Mouse (Mus musculus) kidney, adult 2 months (tissue): ENCODE measurements around the gene Clcn1. TPM values are rescaled to one million over a fixed set of nuclear protein-coding genes. Genes with fewer than 3 reads are reported as not detected.
A peak's percentile ranks its signal among the peaks of the same experiment; 100 is the strongest.

ENCODE experiments used
- DNase-seq: peaks from one replicate; pipeline ENCODE4 v3.0.0; 2021
- H3K27ac ChIP-seq: fragments of 200-500 bp; 2 replicates; pipeline ENCODE4 v1.5.1; 2012; ENCODE audit warnings: low read depth, low read length, control low read depth, inconsistent platforms; ENCODE audit not compliant: insufficient read depth
- H3K27me3 ChIP-seq: fragments of 200-500 bp; replicated peaks from 2 replicates; pipeline ENCODE4 v1.6.1; 2012; ENCODE audit warnings: mild to moderate bottlenecking, moderate library complexity, low read length, inconsistent platforms; ENCODE audit not compliant: control insufficient read depth, insufficient read depth
- H3K36me3 ChIP-seq: fragments of 200-500 bp; 2 replicates; pipeline ENCODE4 v1.6.1; 2012; ENCODE audit warnings: mild to moderate bottlenecking, moderate library complexity, low read length, inconsistent platforms; ENCODE audit not compliant: control insufficient read depth, insufficient read depth
- H3K4me1 ChIP-seq: fragments of 200-500 bp; 2 replicates; pipeline ENCODE4 v1.6.1; 2011; ENCODE audit warnings: low read length; ENCODE audit not compliant: control insufficient read depth, insufficient read depth
- H3K4me3 ChIP-seq: fragments of 200-500 bp; 2 replicates; pipeline ENCODE4 v1.5.1; 2011; ENCODE audit warnings: mild to moderate bottlenecking, low read depth, low read length, control low read depth; ENCODE audit not compliant: insufficient read depth
- CTCF ChIP-seq: fragments of 200-500 bp; conservative IDR thresholded peaks from 2 replicates; pipeline ENCODE4 v1.5.1; 2011; ENCODE audit warnings: low read depth, mild to moderate bottlenecking, control low read depth, low read length, moderate library complexity, mixed read lengths; ENCODE audit not compliant: insufficient read depth, insufficient read length
- POLR2A ChIP-seq: fragments of 200-500 bp; IDR thresholded peaks from one replicate; pipeline ENCODE4 v1.6.1; 2011; ENCODE audit warnings: low read depth, low read length, control low read depth
- WGBS: fragments of 180-500 bp; shearing (Covaris S2); methylation state at CpG from one replicate; pipeline ENCODE4 v1.1.7; 2018; 5-methylcytosine and 5-hydroxymethylcytosine counted together
- polyA plus RNA-seq: library from polyadenylated mRNA; depleted of rRNA; stranded (reverse); fragments of >200 nt; gene quantifications from 2 replicates; pipeline ENCODE4 v1.2.3, GENCODE M21; 2012

Gene Clcn1
- polyA plus RNA-seq, 1 experiment: 0.86 TPM

DNA sequence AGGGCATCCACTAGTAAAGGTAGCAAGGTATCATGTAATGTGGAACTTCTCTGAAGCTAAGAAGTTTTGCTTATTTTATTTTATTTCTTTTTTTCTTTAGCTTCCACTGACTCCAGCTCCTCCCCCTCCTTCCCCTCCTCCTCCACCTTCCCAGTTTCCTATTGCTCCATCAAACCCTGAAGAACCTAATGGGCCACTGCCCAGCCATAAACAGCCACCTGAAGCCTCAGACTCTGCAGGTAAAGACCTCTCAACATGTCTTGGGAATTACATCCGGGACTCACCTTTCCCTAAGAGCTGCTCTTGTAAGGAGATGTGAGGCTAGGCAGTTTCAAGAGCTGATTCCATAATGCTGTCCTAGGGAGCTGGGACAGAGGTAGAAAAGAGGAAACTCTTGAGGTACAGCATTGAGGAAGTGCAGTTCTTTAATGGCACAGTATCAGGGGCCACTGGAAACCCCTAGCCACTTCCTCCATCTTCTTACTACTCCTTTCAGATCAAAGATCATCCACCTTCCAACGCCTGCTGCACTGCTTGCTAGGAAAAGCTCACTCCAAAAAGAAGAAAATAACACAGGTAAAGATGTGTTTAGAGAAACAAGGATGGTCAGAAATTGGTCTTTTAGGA, 24.1 kb downstream of the Clcn1 start:
- 87% methylated on average over 2 of the region's 2 CpGs for WGBS
- DNase-seq: no peak
- Histone ChIP-seq H3K27ac (no peak overlapping the region), H3K4me3 (no peak overlapping the region), H3K27me3 (no peaks in the 10 kb centered on the region), H3K4me1 (no peaks in the 10 kb centered on the region), H3K36me3 (no peaks in the 10 kb centered on the region)
- TF ChIP-seq CTCF (no peak), POLR2A (no peak)

DNA sequence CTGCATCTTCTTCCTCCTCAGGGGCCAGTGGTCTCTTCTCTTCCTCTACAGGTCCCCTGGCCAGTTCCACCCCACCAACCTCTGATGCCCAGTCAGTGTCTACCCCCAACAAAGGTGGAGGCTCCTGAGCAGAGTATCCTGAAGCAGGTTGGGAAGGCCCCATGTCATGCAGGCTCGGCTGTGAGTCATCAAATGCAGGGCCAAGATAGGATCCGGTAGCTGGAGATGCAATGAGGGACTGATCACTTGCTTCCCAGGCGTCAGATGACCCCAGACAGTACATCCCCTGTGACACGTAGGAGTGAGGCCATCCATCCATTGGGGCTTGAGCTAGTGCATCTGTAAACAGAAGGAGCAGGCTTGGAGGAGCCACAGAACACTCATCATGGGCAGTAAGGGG, 31.8 kb downstream of the Clcn1 start:
- Histone ChIP-seq H3K27ac (no peak overlapping the region), H3K4me3 (no peak overlapping the region), H3K27me3 (no peaks in the 10 kb centered on the region), H3K4me1 (no peaks in the 10 kb centered on the region), H3K36me3 (no peaks in the 10 kb centered on the region)
- TF ChIP-seq CTCF: no peak
- no peak for TF ChIP-seq POLR2A
- WGBS: 73% methylated on average over 4 of the region's 4 CpGs
- no peak for DNase-seq

- Histone ChIP-seq H3K4me1 (no peaks in the 10 kb centered on the region), H3K4me3 (peak overlapping the region; percentile 44; the same call in 1 of the 2 replicates), H3K27ac (no peak overlapping the region), H3K36me3 (no peaks in the 10 kb centered on the region), H3K27me3 (peaks cover 2% of the 10 kb centered on the region; the same call in 1 of the 2 replicates)
- DNase-seq: no peak
- TF ChIP-seq CTCF (no peak), POLR2A (no peak)
- 5% methylated on average over 28 of the region's 28 CpGs for WGBS
Observed at GRCm38 (mm10) chr6:42323371-42324066, 37.0 kb downstream of the Clcn1 start.

DNA sequence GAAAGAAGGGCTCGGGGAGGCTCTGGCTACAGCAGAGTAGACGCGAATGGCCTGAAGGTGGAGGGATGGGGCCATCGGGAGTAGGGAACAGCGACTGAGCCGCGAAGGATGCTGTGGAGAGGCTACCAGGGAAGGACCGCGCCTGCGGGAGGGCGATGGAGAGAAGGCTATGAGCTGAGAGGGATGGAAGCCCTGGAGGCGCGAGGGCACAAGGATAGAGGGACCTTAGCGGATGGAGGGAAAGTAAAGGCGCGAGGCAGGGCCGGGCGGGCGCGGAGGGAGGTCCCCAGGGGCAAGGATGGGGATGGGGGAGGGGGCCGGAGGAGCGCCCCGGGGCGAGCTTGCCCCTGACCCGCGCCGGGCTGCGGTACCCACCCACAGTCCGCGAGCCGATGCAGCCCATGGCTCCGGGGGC, 37.6 kb downstream of the Clcn1 start:
- DNase-seq: no peak
- H3K4me3 ChIP-seq: peak overlapping the region; percentile 44; the same call in 1 of the 2 replicates

GRCm38 (mm10) chr6:42324482-42325267, 38.2 kb downstream of the Clcn1 start, which contains the start of gene Fam131b:
Fam131b (minus strand) TSS chr6:42324643.
- DNase-seq: no peak
- WGBS: 1% methylated on average over 37 of the region's 68 CpGs
- no peaks in the 10 kb centered on the region for H3K4me1 ChIP-seq
- H3K27me3 ChIP-seq: peaks cover 2% of the 10 kb centered on the region; the same call in 1 of the 2 replicates
- H3K27ac ChIP-seq: no peak within 1 kb of the TSS
- H3K4me3 ChIP-seq: peak within 1 kb of the TSS; percentile 44; the same call in 1 of the 2 replicates
- H3K36me3 ChIP-seq: no peaks in the 10 kb centered on the region
- TF ChIP-seq POLR2A (no peak), CTCF (no peak)

More for the DNA sequence above, 37.6 kb downstream of the Clcn1 start:
- TF ChIP-seq CTCF (no peak), POLR2A (no peak)
- no peak overlapping the region for H3K27ac ChIP-seq
- H3K4me1 ChIP-seq: no peaks in the 10 kb centered on the region
- WGBS: 2% methylated on average over 17 of the region's 32 CpGs
- peaks cover 2% of the 10 kb centered on the region; the same call in 1 of the 2 replicates for H3K27me3 ChIP-seq
- no peaks in the 10 kb centered on the region for H3K36me3 ChIP-seq

- 9% methylated on average over 7 of the region's 7 CpGs for WGBS
- peak; percentile 72 for DNase-seq
- H3K36me3 ChIP-seq: no peaks in the 10 kb centered on the region
- TF ChIP-seq CTCF (peak; percentile 78), POLR2A (no peak)
- H3K4me3 ChIP-seq: no peak overlapping the region
- H3K27me3 ChIP-seq: peaks cover 2% of the 10 kb centered on the region; the same call in 1 of the 2 replicates
- no peak overlapping the region for H3K27ac ChIP-seq
- H3K4me1 ChIP-seq: no peaks in the 10 kb centered on the region
Observed at GRCm38 (mm10) chr6:42325268-42325609, 38.8 kb downstream of the Clcn1 start.
